Mouse (Mus musculus) ovary, postnatal 10 days (tissue): ENCODE results near the gene 2700081O15Rik.
A peak's percentile ranks its signal among the peaks of the same experiment; 100 is the strongest.
"Not testable (repeated sequence)": the region's sequence is repeated elsewhere in the genome, so short reads cannot be mapped to it uniquely, and the experiment has no call there.

Source experiments
- DNase-seq: peaks from one replicate; pipeline ENCODE4 v3.0.0; 2022; ENCODE audit warnings: low spot score

Gene 2700081O15Rik

DNA sequence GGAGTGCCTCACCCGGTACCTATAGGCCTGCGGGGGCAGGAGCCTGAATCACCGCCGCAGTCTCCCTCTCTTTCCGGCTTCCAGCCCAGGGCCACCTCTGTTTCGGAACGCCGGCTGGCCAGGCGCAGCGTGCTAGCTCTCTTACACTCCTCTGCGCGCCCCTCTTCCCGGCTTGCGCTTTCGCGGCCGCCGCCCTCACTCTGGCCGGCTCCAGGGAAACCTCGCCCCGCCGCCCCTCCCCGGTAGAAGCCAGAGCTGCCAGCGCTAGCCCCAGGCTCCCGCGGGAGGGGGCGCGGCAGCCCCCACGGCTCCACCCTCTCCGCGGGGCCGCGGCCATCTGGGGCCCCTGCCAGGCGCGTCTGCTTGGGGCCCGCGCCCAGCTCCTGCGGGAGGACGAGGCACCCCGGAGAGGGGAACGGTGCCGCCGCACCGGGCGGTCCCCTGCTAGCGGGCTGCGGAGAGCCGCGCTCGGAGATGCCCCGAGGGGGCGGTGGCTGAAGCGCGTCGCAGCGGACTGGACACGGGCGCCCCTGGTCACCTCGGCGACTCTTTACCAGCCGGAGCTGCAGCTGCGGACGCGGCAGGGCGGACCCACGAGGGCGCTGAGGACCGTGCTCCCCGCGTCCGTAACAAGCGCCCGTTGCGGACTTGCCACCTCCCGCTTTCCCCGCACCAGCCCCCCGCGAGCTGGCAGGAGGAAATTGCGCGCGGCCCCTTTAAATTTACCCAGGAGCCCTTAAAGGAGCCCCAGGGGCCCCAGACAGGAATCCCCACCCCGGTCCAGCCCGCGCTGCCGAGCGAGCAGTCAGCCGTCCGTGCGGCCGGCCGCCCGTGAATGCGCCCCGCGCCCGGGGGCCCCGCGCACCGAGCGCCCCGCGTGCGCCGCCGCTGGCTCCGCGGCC, at the start of gene 2700081O15Rik:
Gene 2700081O15Rik (plus strand): TSS at position 792 of the 902 bp plus-strand sequence.
- DNase-seq = peak; percentile 72

DNA sequence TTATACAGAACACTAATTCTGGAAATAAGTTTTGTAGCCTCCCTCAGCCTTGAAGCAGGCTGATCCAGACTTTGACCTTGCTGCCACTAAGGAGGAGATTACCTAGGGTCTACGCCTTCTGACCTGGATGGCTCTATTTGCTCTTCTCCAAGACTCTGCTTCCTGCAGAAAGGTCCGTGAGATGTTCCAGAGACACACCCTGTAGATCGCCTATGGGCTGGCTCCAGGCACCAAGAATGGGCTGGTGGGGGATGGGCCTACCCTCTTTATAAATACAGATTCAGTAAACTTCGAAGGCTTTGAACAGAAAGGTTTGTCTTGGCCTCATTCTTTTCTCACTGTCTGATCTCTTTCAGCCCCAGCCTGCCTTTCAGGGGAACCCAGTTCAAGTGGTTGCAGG, 48.0 kb upstream of the 2700081O15Rik start:
- not testable (repeated sequence) for DNase-seq

GRCm38 (mm10) chr19:7374491-7374890, 42.9 kb upstream of the 2700081O15Rik start:
- no peak for DNase-seq

GRCm38 (mm10) chr19:7377639-7378038, 39.8 kb upstream of the 2700081O15Rik start:
- DNase-seq = no peak

GRCm38 (mm10) chr19:7381906-7382247, 35.5 kb upstream of the 2700081O15Rik start:
- DNase-seq = no peak

GRCm38 (mm10) chr19:7382248-7382902, 35.0 kb upstream of the 2700081O15Rik start:
- peak; percentile 56 for DNase-seq

DNA sequence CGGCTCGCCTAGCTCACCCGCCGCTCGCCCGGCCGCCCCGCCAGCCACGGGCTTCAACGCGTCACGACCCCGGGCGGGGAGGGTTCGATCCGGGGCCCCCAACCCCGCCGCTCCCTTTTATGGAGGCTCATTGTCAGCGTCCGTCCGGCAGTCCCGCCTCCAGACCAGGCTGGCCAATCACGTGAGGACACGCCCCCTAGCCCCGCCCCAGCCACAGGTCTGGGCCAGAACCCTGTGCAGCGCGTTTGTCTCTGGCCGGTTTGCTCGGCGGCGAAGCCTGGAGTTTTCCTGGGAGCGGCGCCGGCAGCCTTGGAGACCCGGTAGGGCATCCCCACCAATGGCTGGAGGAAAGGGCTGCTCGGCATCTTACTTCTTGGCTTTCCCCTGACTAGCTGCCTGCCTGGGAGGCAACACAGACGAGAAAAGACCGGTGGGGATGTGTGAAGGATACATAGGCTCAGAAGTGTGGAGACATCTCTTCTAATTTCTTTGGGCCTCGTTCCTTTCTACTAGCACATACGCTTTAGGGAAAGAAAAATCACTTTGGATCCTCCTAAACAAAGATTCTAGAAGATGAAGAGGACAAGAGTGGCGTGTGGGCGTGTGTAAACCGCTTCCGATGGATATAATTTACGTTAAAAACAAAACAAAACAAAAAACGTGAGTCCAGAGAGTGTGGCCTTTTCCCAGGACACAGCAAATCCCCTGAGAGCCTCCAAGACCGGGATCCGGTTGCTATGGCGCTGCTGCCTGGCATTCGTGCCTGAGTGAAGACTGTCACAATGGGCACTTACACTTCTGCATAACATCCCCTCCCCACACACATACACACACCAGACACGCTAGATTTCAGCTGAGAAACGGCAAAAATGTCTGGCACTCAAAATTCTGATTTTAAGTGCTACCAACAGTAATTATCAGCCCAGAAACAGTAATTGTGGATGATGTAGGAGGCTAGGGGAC, 34.2 kb upstream of the 2700081O15Rik start, which contains the start of gene Spindoc:
Gene Spindoc (minus strand): TSS at position 92 of the 963 bp plus-strand sequence.
- peak; percentile 98 for DNase-seq

GRCm38 (mm10) chr19:7386042-7386441, 31.4 kb upstream of the 2700081O15Rik start:
- no peak for DNase-seq

DNA sequence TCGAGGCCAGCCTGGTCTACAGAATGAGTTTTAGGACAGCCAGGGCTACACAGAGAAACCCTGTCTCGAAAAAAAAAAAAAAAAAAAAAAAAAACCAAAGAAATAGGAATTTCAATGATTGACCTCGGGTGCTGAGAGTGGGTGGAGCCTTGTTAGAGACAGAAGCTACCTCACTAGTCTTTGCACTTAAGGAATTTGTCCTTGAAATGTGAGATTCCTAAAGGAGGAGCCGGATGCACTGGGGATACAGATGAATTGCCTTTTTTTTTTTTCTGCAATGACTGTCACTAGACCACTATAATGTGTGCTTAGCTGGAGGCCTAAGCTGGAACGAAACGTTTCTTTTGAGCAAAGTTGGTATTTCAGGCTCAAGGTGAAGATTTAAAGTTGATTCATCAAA, 28.9 kb upstream of the 2700081O15Rik start:
- no peak for DNase-seq

DNA sequence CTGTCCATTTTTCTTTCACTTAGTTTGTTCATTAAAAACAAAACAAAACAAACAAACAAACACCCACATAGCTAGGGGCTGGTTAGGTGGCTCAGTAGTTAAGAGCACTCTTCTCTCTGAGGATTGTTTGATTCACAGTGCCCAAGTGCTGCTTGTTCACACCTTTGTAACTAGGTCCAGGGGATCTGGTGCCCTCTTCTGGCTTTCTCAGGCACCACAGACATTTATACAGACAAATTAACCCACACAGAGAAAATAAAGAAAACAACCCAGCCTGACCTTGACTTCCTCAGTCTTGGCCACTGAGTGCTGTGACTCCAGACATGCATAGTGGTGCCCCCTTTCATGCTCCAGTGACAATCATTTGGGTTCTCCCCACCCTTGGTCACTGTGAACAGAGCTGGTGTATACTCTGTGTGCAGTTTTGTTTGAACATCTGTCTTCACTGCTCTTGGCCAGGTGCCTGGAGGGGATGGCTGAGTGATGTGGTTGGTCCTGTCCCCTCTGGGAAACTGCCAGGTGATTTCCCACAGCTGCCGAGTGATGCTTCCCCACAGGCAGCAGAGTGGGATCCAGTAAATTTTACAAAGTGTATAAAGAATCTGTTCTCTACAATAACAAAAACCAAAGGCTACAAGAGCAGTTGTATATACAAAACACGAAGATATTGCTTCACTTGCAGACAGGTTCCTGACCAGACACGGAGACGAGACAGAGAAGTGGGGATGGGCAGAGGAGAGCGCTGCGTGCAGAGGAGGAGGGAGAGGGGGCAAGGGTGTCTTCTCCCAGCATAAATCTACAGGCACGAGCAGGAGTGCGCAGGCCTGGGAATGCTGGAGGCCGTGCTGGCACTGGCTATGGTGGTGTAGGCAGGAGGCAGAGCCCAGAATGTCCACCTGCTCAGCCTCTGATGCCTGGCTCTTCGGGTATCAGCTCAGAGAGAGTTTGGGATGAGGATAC, 20.3 kb upstream of the 2700081O15Rik start:
- DNase-seq = not testable (repeated sequence)

GRCm38 (mm10) chr19:7398898-7399297, 18.5 kb upstream of the 2700081O15Rik start:
- not testable (repeated sequence) for DNase-seq

GRCm38 (mm10) chr19:7400635-7401034, 16.8 kb upstream of the 2700081O15Rik start:
- no peak for DNase-seq

- DNase-seq = no peak
Measured at GRCm38 (mm10) chr19:7404623-7405229, 12.7 kb upstream of the 2700081O15Rik start.

DNA sequence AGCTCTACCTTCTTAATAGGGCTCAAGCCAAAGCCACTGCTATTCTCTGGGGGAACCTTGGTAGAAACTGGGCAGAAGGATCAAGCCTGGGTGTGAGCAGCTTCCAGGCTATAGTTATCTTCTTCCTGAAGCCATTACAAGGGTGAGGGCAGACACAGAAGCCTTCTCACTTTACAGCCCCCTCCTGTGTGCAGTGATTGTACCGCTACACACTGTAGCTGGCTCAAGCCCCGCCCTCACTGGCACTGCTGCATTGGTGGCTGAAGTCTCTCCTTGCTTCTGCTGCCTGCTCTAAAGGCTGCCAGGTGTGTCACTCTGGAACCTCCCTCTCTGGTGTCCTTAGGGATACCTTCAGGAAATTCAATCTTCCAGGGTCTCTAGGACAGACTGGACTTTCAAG, 5.1 kb upstream of the 2700081O15Rik start:
- no peak for DNase-seq

GRCm38 (mm10) chr19:7415916-7416833, 1.2 kb upstream of the 2700081O15Rik start:
- no peak for DNase-seq

- DNase-seq = peak; percentile 56
Measured at GRCm38 (mm10) chr19:7417911-7418849, 755 bp downstream of the 2700081O15Rik start.

DNA sequence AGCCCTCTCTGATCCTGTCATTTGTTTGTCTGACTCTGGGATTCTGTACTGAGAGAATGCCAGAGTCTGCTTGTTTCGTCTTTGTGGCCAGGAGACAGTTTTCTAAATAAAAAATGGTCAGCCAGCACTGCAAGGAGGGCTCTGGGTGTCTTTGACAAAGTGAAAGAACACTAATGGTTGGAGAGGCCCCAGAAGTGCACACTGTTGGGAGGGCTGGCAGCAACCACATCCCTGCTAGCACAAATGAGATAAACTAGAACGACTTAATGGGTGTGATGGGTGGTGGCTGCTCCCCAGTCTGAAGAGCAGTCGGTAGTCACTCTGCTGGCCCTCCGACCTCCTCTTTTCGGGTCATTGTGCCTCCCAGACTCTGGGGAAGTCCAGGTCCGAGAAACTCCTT, 1.7 kb downstream of the 2700081O15Rik start:
- no peak for DNase-seq

DNA sequence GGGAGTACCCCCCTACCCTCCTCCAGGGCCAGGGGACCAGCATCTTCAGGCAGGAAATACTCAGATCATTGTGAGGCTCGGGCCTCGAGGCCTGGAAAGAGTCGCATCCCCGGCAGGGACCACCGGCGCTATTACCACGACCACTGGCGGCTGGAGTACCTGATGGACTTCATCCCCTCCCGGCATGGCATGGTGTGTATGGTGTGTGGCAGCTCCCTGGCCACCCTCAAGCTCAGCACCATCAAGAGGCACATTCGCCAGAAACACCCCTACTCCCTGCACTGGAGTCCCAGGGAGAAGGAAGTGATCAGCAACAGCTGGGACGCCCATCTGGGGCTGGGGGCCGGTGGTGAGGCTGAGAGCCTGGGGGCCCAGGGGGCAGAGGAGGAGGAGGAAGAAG, 2.7 kb downstream of the 2700081O15Rik start:
- no peak for DNase-seq
